Mouse (Mus musculus): Measurements from ENCODE around the gene Stard5.

DNA sequence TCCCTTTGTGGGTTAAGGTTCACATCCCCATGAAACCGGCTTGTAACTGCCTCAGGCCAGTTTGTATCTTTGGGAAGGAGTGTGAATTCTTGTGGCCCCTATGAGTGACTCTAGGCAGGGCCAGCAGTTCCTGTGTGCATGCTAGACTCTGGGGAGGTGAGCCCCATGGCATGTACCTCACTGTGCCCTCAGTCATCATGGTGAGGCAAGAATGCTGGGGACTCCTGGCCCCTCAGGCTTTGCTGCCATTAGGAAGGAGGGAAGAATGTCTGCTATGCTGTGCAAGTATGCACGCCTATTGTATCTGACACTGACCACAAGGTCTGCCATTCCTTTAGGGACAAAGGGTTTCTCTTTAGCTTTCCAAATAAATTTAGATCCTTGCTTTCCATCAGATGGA, 9.4 kb downstream of the Stard5 start:
- TF ChIP-seq CTCF (IDR thresholded peaks at IDR 0.05; ENCODE audit: insufficient read depth, low read length) (no peak), POLR2A (IDR thresholded peaks at IDR 0.05; ENCODE audit: borderline replicate concordance, extremely low read depth, low read depth, low read length) (no peak)
